Mouse (Mus musculus) cerebellum, postnatal 10 days (tissue): ENCODE data around the gene Kcnh1.
A peak's percentile ranks its signal among the peaks of the same experiment; 100 is the strongest.

Experiments
- DNase-seq, 2 experiments: peaks; one replicate each; pipeline ENCODE4 v3.0.0; 2021; ENCODE audit warnings: mixed read lengths in 2 of 2

Kcnh1 gene

DNA sequence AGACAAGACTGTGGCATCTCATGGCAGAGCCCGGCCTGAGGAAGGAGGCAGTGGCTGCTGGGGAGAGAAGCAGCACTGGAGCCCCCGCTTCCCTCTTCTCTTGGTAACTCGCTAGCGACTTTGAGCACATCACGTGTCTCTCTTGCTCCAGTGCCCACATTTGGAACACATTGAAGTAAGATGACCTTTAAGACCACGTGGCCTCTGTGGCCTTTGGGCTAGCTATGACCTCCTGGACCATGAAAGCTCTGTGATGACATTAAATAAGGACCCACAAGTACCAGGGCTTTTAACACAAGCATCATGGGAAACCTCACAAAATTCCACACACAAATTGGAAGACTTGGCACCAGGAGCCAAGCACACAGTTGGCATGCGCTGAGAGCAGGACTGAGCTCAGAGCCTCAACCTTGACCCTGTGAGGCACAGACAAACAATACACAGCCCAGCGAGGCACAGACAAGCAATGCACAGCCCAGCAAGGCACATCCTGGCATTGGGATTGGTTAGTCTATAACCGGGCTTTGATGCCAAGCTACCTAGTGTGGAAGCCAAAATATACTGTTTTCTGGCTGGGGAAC is 225.8 kb downstream of the Kcnh1 start:
- DNase-seq = peak; percentile 28 to 36

DNA sequence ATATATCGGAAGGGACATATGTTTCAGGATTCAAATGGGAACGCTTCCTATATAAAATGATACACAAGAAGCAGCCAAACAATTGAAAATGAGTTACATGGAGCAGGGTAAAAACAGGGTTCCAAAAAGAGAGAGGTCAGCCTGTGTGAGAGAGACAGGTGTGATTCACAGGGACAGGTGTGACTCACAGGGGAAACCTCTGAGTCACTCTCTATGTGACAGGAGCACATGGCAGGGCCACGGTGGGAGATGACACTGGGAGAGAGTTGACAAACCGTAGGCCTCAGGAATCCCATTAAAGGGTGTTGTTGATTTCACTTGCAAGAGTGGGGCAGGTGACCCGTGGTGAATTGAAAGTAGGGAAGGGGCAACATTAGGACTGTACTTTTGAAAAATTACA is 228.6 kb downstream of the Kcnh1 start:
- no peak for DNase-seq

DNA sequence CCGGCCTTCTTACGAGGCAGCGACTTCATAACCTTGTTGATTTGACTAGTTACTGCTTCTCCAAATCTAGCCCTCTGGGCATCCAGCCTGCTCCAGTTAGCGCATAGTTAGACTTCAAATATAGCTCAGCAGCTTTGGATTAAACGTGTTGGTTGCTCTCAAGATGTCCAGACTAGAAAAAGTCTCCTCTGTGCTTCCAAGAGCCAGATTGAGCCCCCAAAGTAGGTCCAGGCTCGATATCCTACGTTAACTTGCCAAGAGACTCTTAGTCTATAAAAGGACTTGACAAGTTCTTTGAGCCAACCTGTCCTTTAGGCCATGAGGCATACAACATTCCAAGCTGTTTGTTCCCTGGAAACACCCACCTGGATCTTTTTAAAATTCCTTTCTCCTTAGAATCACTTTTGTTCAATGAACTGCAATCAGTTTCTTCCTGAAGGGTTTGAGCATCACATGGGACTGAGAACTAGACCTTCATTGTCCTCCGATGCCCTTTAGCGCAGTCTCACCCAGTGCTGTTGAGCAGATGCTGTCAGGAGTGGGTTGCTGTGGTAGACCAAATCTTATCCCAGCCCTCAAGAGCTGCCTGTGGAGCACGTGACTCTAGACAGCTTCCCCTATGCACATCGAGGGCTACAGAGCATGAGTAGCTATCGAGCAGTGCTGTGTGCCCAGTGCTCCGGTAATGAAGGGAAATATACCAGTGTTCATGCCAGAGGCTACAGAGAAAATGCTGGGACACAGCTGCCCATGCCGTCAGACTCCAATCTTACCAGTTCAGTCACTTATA is 231.0 kb downstream of the Kcnh1 start:
- DNase-seq = no peak

DNA sequence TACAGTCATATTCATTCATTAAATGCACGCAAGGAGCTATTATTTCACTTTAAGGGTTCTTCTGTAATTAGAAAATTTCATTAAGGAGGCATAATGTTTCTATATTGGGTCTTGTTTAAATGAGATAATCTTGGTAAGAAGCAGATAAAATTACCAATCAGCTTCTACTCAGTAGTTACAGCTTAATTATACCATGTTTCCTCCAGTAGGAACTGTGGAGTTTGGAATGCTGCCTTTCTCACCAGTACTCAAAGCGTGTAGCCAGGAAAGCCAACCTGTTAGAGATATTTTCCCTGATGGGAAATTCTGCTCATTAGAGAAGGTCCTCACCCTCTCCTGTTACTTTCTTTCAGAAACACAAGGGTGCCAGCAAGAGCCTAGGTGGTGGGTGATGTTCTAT is 240.8 kb downstream of the Kcnh1 start:
- DNase-seq = no peak

DNA sequence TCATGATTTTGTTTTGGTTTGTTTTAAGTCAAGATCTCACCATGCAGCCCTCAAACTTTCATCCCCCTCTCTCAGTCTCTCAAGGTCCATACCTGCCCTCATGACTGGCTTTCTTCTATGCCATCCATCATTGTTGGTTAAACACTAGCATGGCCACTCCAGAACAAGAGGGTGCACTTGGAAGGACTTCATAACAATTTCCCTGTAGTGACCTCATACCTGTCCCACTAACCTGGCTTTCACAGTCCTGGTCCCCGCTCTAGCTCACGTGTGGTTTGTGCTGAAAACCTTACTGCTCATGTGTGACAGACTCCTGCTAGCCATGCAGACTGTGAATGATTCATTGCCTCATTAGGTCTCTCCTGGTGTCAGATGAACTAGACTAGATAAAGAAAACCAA is 244.9 kb downstream of the Kcnh1 start:
- DNase-seq = no peak

GRCm38 (mm10) chr1:192439151-192439837 is 248.7 kb downstream of the Kcnh1 start:
- DNase-seq = no peak

GRCm38 (mm10) chr1:192442772-192443445 is 252.3 kb downstream of the Kcnh1 start:
- peak; percentile 42 to 49 for DNase-seq

- DNase-seq = peak; percentile 64 to 76
Observed at GRCm38 (mm10) chr1:192443998-192444657, 253.6 kb downstream of the Kcnh1 start.

- peak; percentile 98 for DNase-seq
Observed at GRCm38 (mm10) chr1:192444658-192445447, 254.3 kb downstream of the Kcnh1 start.

- peak in 1 of 2 experiments; percentile 26 for DNase-seq
Observed at GRCm38 (mm10) chr1:192446158-192446557, 255.6 kb downstream of the Kcnh1 start.

GRCm38 (mm10) chr1:192447666-192448065 is 257.1 kb downstream of the Kcnh1 start:
- DNase-seq = no peak

GRCm38 (mm10) chr1:192448512-192448911 is 257.9 kb downstream of the Kcnh1 start:
- DNase-seq = no peak

- DNase-seq = peak; percentile 63 to 71
Observed at GRCm38 (mm10) chr1:192449572-192450351, 259.2 kb downstream of the Kcnh1 start.

- DNase-seq = no peak
Observed at GRCm38 (mm10) chr1:192450425-192450824, 259.9 kb downstream of the Kcnh1 start.

DNA sequence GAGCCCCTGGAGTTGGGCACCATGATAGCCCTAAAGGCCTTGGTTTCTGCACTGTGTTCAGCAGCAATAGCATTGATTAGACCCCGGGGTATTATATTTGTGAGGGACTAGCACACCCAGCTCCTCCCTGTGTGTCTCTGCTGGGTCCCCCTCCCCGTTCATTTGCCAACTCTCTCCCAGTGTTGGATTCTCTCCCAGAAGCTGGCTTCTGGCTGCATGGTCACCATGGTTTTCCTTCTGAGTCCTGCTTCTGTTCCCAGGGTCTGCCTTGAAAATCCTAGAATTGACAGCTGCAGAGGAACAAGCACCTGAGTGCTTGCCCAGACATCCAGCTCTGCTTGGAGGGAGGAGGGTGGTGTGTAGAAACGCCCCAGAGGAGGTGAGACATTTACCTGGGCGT is 261.1 kb downstream of the Kcnh1 start:
- DNase-seq = peak; percentile 55 to 56

- no peak for DNase-seq
Observed at GRCm38 (mm10) chr1:192454501-192454900, 263.9 kb downstream of the Kcnh1 start.

DNA sequence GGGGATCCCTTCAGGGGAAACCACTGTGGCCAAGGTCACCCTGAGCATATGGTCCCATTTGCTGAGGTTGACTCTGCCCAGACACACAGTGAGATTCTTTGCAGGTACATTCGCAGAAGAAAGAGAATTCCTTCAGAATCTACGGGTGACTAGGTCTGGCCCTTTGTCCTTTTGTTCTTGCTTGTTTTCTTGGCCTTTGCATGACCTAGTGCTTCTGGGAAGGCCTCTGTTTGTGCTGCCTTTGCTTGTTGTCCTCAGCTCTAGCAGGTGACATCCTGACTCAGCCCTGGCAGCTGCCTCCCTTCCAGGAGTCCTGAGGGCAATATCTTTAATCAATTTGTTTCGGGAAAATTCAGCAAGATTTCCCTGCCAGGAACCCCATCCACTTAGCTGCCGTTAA is 264.4 kb downstream of the Kcnh1 start:
- DNase-seq = no peak

- no peak for DNase-seq
Observed at GRCm38 (mm10) chr1:192457037-192457436, 266.5 kb downstream of the Kcnh1 start.

GRCm38 (mm10) chr1:192457526-192458206 is 267.1 kb downstream of the Kcnh1 start:
- peak in 1 of 2 experiments; percentile 56 for DNase-seq

DNA sequence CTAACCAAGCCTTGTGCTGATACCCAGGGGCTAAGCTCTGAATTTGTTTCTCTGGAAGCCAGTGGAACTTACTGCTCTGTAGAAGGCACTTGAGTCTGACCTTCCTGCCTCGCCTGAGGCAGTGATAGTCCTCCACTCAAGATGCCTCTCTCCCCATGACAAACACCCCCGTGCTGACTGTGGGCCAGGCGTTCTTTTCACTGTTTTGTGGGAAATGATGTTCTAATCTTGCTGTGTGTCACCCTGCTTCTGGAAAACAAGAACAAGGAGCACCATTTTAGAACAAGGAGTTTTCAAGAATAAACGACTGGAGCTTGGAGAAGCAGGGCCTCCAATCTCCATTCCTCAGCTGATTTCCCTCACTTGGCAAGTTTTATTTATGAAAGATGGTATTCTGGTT is 273.2 kb downstream of the Kcnh1 start:
- no peak for DNase-seq
